Mouse (Mus musculus): ENCODE measurements around the gene F3.

- no peak for TF ChIP-seq CTCF (IDR thresholded peaks at IDR 0.05; ENCODE audit: borderline replicate concordance, insufficient read depth, low read depth, low read length)
- TF ChIP-seq POLR2A (IDR thresholded peaks at IDR 0.05; ENCODE audit: borderline replicate concordance, insufficient read depth, low read length): no peak
Observed at GRCm38 (mm10) chr3:121715336-121715735, 8.0 kb upstream of the F3 start.

All from cerebellum, adult 2 months (tissue).